Mouse (Mus musculus): ENCODE results near the gene Slc22a15.
A peak's percentile ranks its signal among the peaks of the same experiment; 100 is the strongest.

Slc22a15 gene

GRCm38 (mm10) chr3:101923843-101924740, at the start of gene Slc22a15:
Slc22a15 (minus strand) TSS chr3:101924453.
- peak; percentile 84 for DNase-seq

DNA sequence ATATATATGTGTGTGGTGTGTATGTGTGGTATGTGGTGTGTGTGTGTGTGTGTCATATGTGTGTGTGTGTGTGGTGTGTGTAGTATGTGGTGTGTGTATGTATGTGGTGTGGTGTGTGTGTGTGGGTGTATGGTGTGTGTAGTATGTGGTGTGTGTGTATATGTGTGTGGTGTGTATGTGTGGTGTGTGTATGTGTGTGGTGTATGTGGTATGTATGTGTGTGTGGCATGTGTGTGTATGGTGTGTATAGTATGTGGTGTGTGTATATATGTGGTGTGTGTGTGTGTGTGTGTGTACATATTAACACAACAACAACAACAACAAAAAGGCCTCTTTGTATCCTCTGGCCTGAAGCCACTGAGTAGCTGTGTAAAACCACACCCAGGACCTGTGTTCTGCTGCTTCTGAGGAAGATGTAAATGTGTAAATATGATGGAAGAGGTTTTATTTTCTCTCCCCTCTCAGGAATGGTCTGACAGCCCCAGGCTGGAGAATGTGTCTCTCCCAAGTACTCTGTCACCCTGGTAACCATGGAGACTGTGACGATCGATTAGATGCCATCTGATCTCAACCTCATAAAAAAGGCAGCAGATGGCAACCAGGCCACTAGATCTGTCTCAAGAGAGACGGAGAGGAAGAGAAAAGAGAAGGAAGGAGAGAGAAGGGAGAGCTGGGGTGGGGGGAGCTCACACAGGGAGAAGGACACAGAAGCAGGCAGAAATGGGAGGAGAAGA, 42.7 kb upstream of the Slc22a15 start:
- DNase-seq = no peak

- DNase-seq = no peak
Observed at GRCm38 (mm10) chr3:101964352-101964751, 40.1 kb upstream of the Slc22a15 start.

DNA sequence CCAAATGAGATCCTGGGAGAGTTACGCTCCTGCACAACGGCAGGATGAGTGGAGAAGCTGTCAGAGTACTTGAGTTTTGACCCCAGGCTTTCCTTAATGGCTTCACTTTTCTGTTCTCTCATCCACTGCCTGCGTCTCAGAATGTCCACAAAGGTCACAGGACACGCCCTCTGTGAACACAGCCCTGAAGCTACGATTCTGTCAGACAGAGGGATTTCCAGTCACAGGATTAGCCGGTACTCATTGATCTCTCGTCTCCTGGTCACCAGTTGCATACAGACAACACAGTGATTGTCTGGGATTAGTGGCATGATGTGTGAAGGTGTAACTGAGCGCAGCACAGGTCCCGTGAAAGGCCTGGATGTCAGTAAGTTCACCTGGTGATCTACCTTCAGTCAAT, 39.2 kb upstream of the Slc22a15 start:
- DNase-seq = no peak

DNA sequence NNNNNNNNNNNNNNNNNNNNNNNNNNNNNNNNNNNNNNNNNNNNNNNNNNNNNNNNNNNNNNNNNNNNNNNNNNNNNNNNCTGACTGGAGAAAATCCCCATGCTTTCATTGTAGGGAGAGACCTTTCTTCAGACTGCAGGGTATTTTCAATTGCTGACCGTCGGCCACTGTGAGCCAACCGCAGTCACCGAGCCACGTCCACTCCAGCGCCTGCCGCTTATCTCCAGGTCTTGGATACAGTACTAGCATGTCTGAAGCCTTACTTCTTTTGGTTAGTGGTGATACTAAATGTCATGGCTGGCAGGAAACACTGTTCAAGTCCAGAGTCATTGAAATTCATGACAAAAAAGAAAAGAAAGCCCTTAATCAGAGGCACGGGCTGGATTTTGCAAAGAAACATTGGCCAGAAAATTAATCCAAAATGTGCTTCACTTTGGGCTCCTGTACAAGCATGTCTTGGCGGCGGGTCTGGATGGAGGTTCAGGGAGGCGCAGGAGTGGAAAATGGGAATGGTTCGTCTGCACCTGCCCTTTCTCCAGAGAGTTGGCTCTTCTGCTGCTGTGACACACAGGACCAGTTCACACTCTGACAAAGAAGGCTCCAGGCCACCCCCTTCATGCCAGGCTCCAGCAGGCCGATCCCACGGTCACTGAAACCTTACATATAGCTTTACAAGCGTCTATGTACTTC, 37.0 kb upstream of the Slc22a15 start:
- DNase-seq = no peak

DNA sequence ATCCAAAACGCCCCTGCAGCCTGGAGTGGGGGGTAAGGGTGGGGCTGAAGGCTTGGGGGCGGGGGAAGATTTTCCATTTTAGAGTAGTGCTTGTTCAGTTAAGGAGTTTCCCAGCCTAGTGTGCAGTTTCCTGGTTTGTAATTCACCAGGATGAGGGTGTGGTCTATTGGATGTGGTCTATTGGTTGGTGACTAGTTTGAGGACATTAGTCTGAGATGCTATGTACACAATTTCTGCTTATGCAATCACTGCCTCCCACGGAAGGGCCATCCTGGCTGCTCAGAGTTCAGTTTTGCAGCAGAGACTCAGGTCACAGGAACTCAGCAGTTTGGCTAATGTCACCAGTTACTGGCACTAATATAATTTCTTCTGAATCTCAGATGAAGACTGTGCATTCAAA, 33.8 kb upstream of the Slc22a15 start:
- DNase-seq = no peak

GRCm38 (mm10) chr3:101953506-101953905, 29.3 kb upstream of the Slc22a15 start:
- DNase-seq = no peak

DNA sequence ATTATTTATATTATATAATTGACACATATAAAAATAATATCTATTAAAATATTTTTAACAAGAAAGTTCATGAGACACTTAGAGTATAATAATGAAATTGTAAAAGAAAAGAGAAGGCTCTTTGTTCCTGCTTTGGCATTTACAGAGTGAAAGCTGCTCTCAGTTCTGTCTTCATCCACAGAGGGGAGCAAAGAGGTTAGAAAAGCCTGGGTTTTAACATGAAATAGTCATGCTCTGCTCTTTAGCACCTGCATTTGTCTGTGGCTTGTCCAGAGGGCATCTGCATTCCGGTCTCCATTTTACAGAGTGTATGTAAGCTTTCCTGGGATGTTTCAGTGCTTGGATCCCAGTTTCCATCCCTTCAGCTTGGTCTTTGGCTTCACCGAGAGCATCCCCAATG, 28.3 kb upstream of the Slc22a15 start:
- no peak for DNase-seq

GRCm38 (mm10) chr3:101948572-101948971, 24.3 kb upstream of the Slc22a15 start:
- DNase-seq = no peak

GRCm38 (mm10) chr3:101947250-101947649, 23.0 kb upstream of the Slc22a15 start:
- DNase-seq = no peak

- no peak for DNase-seq
Observed at GRCm38 (mm10) chr3:101945257-101945656, 21.0 kb upstream of the Slc22a15 start.

DNA sequence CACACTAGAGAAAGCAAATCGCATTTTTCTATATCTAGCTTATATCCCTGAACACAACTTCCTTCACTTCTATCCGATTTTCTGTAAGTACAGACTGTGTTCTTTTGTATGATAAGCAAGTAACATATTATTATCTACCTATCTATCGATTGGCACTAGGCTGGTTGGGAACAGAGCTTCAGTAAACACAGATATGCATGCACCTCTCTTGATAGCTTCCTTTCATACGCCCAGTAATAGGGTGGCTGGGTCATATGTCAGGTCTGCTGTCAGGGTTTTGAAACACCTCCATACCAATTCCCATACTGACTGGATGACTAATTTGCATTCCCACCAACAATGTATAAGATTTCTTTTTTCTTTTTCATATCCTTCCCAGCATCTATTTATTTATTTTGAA, 16.2 kb upstream of the Slc22a15 start:
- no peak for DNase-seq

- no peak for DNase-seq
Observed at GRCm38 (mm10) chr3:101939865-101940264, 15.6 kb upstream of the Slc22a15 start.

GRCm38 (mm10) chr3:101939152-101939551, 14.9 kb upstream of the Slc22a15 start:
- no peak for DNase-seq

DNA sequence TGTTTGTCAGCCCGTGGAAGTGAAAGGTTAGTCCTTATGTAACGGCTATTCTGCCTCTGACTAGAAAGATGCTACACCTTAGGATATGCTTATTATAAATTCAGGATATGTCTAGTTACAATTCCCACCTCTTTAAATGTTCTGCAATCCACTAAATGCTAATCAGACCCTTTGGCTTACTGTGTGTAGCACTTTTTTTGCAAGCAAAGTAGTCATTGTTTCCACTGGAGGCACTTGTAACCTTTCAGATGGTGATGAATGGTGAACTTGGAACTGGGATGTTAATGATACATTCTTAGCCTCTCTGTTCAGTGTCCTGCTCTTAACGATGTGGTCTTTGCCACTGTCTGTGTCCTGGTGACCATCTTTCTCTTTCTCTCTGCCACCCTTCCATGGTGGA, 12.1 kb upstream of the Slc22a15 start:
- DNase-seq = no peak

GRCm38 (mm10) chr3:101933820-101934219, 9.6 kb upstream of the Slc22a15 start:
- no peak for DNase-seq

- DNase-seq = no peak
Observed at GRCm38 (mm10) chr3:101929105-101929876, 5.0 kb upstream of the Slc22a15 start.

DNA sequence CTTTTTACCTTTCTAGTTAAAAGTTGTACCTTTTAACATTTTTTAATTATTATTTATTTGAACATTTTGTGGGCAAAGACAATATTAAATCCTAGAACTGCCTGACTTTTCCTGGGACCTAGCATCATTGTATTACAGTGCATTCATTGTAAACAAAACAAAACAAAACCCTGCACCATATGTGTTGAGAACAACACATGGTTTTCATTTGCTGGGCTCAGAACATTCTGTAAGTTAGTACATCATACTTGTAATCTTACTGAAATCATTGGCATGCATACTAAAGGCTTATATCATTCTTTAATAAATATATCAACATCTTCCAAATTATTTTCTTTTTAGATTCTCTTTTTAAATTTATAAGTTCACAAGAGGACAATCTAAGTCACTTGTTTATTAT, 2.4 kb upstream of the Slc22a15 start:
- DNase-seq = no peak

- no peak for DNase-seq
Observed at GRCm38 (mm10) chr3:101925663-101926062, 1.4 kb upstream of the Slc22a15 start.

DNA sequence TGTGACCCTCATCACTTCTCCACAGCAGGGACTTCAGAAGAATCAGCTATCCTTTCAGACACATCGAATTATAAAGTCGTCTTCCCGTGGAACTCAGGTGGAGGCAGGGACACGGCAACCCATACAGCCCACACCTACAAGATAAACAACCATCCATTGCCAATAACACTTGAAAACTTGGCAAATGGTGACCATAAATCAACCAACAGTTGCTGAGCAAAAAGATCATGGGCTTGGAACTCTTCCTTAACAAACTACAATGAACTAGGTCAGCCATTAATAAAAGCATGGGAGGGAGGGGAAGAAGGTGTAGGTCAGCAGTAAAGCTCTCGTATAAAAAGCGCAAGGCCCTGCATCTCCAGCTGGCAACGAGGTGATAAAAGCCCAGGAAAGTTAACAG, 1.9 kb downstream of the Slc22a15 start:
- DNase-seq = no peak

DNA sequence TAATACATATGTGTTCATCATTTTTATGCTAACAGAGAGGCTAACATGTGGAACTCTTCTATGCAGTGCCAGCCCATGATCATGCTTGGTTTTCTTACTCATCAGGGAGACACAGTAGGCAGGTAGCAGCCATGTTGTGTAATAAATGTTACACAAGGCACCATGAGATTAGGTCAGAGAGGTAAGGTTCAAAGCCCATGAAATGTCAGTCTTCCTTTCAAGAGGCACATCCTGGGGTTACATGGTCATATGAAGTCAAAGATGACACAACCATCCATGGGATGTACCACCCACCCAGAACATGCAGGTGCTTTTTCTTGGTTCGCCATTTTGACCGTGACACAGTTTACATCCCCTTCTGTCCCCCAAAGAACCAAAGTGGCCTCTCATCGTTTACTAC, 5.7 kb downstream of the Slc22a15 start:
- DNase-seq = no peak

DNA sequence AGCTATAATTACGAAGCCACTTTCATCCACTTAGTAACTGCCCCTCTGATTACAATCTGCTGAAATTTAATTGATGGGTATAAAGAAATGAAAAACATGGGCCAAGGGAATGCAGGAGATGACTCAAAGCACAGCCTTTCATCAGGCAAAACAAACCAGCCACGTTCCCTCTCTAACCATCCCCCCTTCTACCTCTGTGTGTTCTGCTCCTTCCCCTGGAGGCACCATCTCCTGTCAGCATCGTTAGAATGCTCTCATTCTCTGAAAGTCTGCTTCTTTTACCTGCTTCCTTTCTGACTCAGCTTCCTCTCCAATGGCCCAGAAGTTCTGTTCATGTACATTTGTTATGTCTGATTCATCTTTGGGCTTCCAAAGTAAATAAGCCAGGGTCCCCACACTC, 6.6 kb downstream of the Slc22a15 start:
- no peak for DNase-seq

GRCm38 (mm10) chr3:101916525-101916924, 7.7 kb downstream of the Slc22a15 start:
- DNase-seq = no peak

Measured in thymus, postnatal 14 days (tissue).